Mouse (Mus musculus) CD4-positive, CD25-positive, alpha-beta regulatory T cell (primary cell): Measurements from ENCODE around the gene Olfr881. TPM values are rescaled to one million over a fixed set of nuclear protein-coding genes. Genes with fewer than 3 reads are reported as not detected.

Experiments used
- polyA plus RNA-seq: library from polyadenylated mRNA; unstranded; fragments of 100-300 nt; shearing (Covaris generic); gene quantifications from one replicate; pipeline ENCODE4 v1.2.1, GENCODE M21; 2017

Olfr881 gene
- not detected for polyA plus RNA-seq

DNA sequence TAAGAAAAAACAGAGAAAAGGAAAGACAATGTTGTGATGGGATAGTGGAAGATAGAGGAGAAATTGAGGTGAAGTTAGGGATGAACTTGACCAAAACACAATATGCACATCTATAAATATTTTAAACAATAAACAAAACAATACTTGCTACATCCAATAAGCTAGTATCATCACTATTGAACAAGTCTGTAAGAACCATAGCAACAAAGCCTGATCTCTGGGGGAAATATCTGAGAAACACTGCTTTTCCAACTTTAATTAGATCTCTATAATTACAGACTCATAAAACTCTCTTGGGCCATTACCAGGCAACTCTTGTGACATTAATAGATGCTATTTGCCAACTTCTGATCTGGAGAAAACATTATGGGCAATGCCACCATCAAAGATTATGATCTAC, at the start of gene Olfr881:
Gene Olfr881, plus strand, starts transcription at position 301 of the 400 bp plus-strand sequence.

DNA sequence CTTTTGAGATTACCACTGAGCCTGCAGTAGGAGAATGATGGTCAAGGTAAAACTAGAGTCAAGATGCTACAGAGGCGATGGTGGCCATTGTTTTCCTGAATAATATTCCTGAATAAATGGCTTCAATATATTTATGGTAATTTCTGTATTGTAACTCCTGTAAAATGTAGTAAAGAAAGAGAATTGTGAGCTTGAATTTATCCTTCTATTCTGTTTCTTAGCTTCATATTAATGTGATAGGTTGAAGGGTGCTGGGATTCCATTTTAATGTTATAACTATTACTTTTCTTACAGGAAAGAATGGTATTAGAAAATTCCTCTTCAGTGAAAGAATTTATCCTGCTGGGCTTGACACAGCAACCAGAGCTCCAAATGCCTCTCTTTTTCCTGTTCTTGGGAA, 33.9 kb downstream of the Olfr881 start, which contains the start of gene Olfr883:
Gene Olfr883, plus strand, starts transcription at position 301 of the 400 bp plus-strand sequence.

Other genes with a start within 250 kb of the Olfr881 start
- gene Olfr874, start 246.7 kb upstream of the Olfr881 start, polyA plus RNA-seq: not detected
- not detected for gene Olfr875, start 220.0 kb upstream of the Olfr881 start, polyA plus RNA-seq
- 0.06 TPM for gene Olfr876, start 188.8 kb upstream of the Olfr881 start, polyA plus RNA-seq
- gene Olfr877, start 137.6 kb upstream of the Olfr881 start, polyA plus RNA-seq: 0.08 TPM
- 0.02 TPM for gene Olfr145, start 95.1 kb upstream of the Olfr881 start, polyA plus RNA-seq
- 0.14 TPM for gene Olfr878, start 74.0 kb upstream of the Olfr881 start, polyA plus RNA-seq
- gene Olfr883, start 34.0 kb downstream of the Olfr881 start, polyA plus RNA-seq: not detected
- not detected for gene Olfr884, start 54.7 kb downstream of the Olfr881 start, polyA plus RNA-seq
- gene Olfr885, start 69.5 kb downstream of the Olfr881 start, polyA plus RNA-seq: not detected
- 0.06 TPM for gene Olfr887, start 92.2 kb downstream of the Olfr881 start, polyA plus RNA-seq
- gene Olfr888, start 116.3 kb downstream of the Olfr881 start, polyA plus RNA-seq: 0.10 TPM
- 0.11 TPM for gene Olfr889, start 123.4 kb downstream of the Olfr881 start, polyA plus RNA-seq
- gene Olfr890, start 150.7 kb downstream of the Olfr881 start, polyA plus RNA-seq: 0.04 TPM
- not detected for gene Olfr891, start 189.0 kb downstream of the Olfr881 start, polyA plus RNA-seq
- gene Olfr893, start 216.5 kb downstream of the Olfr881 start, polyA plus RNA-seq: not detected
- not detected for gene Olfr894, start 226.2 kb downstream of the Olfr881 start, polyA plus RNA-seq